Mouse (Mus musculus): ENCODE data around the gene Gm26938.

Gm26938 gene

DNA sequence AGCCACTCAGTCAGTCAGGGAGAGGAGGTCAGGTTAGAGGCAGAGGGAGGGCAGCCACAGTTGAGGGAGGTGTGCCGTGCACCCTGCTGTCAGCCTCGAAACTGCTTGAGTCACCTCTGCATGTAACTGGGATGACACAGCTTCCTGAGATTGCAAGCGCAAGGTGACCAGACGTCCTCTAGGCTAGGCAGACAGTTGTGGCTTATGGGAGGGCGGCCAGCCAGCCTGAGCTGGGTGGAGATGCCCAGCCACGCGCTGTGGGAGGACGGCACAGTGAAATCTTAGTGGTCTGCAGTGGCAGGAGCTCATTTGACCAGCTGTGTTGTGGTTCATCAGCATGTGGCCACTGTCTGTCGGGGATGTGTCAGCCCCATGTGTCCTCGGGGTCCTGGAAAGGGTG is 31.3 kb downstream of the Gm26938 start:
- intact Hi-C loops (cut with DNase I), result no loop called here

DNA sequence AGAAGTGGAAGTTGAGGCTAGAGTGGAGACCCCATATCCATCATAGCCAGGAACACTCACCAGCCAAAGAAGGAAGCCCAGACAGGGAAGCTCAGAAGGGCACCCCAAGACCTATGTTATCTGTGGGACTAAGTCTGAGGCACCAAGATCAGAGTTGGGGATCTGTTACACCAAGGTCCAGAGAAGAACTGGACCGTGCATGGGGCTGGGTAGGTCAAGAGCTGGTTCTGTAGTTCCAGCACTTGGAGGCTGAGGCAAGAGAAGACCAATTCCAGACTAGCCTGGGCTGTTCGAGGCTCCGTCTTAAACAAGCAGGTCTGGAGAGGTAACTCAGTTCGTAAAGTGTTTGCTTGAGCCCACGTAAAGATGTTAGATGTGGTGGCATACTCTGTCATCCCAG is 32.1 kb downstream of the Gm26938 start:
- intact Hi-C loops (cut with DNase I), result no loop called here

DNA sequence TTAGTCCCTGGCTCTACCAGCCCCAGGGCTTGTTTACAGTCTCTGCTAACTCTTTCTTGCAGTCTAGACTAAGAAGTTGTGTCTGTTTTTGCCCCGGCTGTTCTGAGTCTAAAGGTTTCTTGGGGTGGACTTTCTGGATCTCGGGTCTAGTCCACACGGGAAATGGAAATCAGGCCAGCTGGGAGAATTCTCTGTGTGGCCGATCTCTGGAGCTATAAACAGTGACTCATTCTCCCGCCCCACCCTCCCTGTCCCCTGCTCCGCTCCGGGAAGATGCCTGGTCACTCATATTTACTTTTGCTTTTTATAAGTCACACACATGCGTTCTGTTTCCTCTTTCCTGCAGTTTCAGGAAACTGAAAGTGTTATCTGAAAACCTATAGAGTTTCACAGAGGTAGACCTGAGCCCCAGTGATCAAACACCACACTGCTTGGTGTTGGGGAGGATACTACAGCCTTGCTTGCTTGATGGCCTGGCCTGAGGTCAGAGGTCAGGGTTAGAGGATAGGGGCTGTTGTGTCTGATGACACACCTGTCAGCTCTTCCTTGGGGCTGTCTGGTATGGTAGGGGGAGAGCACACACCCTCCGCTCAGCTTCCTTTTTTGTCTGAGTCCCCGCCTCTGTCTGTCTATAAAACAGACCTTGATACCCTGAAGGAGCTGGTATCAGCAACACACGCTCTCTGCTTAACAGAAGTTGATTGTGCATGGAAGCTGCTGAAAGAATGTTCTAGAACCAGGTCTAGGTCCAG is 32.7 kb downstream of the Gm26938 start:
- intact Hi-C loops (cut with DNase I), result no loop called here

DNA sequence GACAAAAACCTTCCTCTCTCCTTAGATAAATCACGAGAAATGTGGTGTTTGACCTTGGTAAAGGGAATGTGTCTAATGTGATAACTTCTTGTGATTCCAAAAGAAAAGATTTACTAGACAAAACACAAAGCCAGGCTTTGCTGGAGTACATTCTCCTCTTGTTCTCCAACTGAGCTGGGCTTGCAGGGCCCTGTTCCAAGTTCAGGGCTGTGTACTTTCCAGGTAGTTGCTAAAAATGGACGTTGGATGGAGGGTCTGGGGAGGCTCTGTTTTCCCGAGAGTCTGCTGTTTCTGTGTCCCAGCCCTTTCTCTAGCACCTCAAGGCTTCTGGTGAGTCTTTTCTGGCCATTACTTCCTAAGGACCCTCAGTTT is 33.3 kb downstream of the Gm26938 start:
- intact Hi-C loops (cut with DNase I), result no loop called here

- intact Hi-C loops (cut with DNase I), result no loop called here
These were observed 33.9 kb downstream of the Gm26938 start for GRCm38 (mm10) chr5:139792159-139792775.

GRCm38 (mm10) chr5:139791227-139792158 is 34.7 kb downstream of the Gm26938 start, which contains the start of gene Mafk:
TSS of gene Mafk (plus strand) at chr5:139791513.
- intact Hi-C loops (cut with DNase I), result no loop called here

GRCm38 (mm10) chr5:139789466-139789865 is 36.7 kb downstream of the Gm26938 start:
- intact Hi-C loops (cut with DNase I), result no loop called here

DNA sequence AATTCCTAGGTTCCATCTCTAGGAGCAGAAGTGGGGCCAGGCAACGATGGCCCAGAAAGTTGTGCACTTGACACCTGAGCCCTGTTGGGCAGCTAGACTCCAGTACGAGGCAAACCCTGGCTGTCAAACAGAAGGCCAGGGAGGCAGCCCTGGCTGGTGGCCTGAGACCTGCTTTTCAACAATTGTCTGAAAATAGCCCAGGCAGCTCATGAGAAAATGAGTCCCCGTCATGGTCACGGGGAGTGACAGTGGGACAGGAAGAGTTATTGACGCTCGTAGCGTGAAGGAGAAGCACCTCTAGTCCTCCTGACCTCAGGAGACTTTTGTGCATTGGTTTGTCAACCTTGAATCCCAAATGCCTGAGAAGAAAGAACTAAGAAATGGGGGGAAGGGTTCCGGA is 44.8 kb downstream of the Gm26938 start:
- intact Hi-C loops (cut with DNase I), result loop anchor here (5.0 kb wide), 1 partner anchor 36 kb away; the partner anchor contains the start of gene Tmem184a

GRCm38 (mm10) chr5:139776966-139777365 is 49.2 kb downstream of the Gm26938 start:
- intact Hi-C loops (cut with DNase I), result no loop called here

- intact Hi-C loops (cut with DNase I), result no loop called here
These were observed 50.8 kb downstream of the Gm26938 start, which contains the start of gene Ints1 for GRCm38 (mm10) chr5:139775216-139775926. TSS of gene Ints1 (minus strand) at chr5:139775674.

GRCm38 (mm10) chr5:139768216-139768615 is 58.0 kb downstream of the Gm26938 start:
- intact Hi-C loops (cut with DNase I), result no loop called here

GRCm38 (mm10) chr5:139764296-139764695 is 61.9 kb downstream of the Gm26938 start:
- intact Hi-C loops (cut with DNase I), result no loop called here

DNA sequence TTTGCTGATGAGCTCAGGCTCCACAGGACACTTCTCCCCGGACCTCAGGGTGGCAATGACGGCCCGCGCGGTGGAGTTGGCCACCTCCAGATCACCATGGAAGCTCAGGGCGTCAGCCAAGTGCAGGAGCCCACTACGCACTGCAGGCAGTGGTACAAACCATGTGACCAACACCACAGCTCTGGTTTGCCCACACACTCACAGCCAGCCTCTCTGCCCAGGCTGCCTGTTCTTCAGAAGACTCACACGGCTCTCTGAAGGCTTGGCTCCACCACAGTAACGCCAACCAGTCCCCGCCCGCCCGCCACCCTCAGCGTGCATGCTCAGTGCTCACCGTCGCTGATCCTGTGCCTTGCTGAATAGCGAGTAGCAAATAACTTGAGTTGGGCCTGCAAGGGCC is 68.1 kb downstream of the Gm26938 start:
- intact Hi-C loops (cut with DNase I), result no loop called here

Small RNA genes within 50 kb of the gene (microRNA-seq; reads per million reads assigned to microRNA genes)
- gene Mir7037, result 0.86 to 0.92 reads per million in 2 experiments
